Mouse (Mus musculus): ENCODE results near the gene Ptpn7.

DNA sequence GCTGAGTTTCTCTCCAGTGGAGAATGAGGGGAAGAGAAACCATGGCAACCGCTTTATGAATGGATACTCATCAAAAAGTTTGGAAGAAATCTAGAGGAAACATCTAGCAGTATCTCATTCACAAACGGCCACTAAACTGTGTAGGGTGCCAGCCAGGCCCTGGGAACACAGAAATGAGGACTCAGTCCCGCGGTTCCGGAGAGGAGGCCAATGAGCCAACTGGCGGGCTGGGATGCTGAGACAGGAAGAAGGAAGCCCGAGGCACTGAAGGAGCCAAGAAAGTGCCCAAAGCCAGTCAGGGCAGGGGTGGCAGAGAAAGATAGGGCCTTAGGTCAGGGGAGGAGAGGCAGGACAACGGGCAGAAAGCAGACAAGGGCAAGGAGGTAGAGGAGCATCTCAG, 53.9 kb downstream of the Ptpn7 start:
- TF ChIP-seq ZNF384 (IDR thresholded peaks at IDR 0.05; ENCODE audit: low read depth, low read length) (no peak), ZMIZ1 (IDR thresholded peaks at IDR 0.05; ENCODE audit: low read depth, low read length) (no peak)

Measured in CH12.LX (cell line).